10 mouse cellular contexts compared by ENCODE assay signal in genomic region chr7:83230496-83231325, GRCm38 (mm10).
DNase-seq lines count a peak whose midpoint lies in the region; ATAC-seq lines count a peak whose summit lies in the region.
"Had no signal": no experiment of that assay in that cellular context is flagged by ENCODE, and none has a peak within 500 bp of the region (broad histone marks: within the 10 kb centered on the region; RNA-seq: fewer than 3 reads in every experiment).

No protein-coding gene starts in this region.

- H3K27me3 ChIP-seq in embryonic facial prominence, embryonic 14.5 days (replicated peaks; ENCODE audit: control insufficient read depth, insufficient read depth, low read length) = no peaks in the 10 kb centered on the region
- H3K27me3 ChIP-seq: megakaryocyte, embryonic 14.5 days; stomach, embryonic 15.5 days had no signal

- intact Hi-C loops in gastrocnemius, postnatal 14 days (cut with DNase I; ENCODE audit: low total_unique reads) = no loop called here
- intact Hi-C loops in left cerebral cortex, postnatal 14 days (cut with DNase I) = no loop called here

- peak; percentile 65; the same call in 1 of the 2 replicates for ATAC-seq in embryonic facial prominence, embryonic 14.5 days (ENCODE audit: low read depth)

- no peak overlapping the region for H3K9ac ChIP-seq in embryonic facial prominence, embryonic 14.5 days (ENCODE audit: low read depth, low read length)
- H3K9ac ChIP-seq: stomach, embryonic 15.5 days had no signal

- no peak overlapping the region for H3K4me2 ChIP-seq in embryonic facial prominence, embryonic 14.5 days (ENCODE audit: low read depth, low read length)
- H3K4me2 ChIP-seq: stomach, embryonic 15.5 days had no signal

- no peak overlapping the region for H3K4me3 ChIP-seq in embryonic facial prominence, embryonic 14.5 days (ENCODE audit: low read depth, low read length)
- H3K4me3 ChIP-seq: megakaryocyte, embryonic 14.5 days; stomach, embryonic 15.5 days had no signal

- peaks cover 17% of the 10 kb centered on the region for H3K4me1 ChIP-seq in embryonic facial prominence, embryonic 14.5 days (ENCODE audit: control insufficient read depth, insufficient read depth, low read length)
- H3K4me1 ChIP-seq: megakaryocyte, embryonic 14.5 days; stomach, embryonic 15.5 days had no signal

- peak overlapping the region; percentile 46 for H3K27ac ChIP-seq in embryonic facial prominence, embryonic 14.5 days (replicated peaks; ENCODE audit: low read depth, low read length)
- H3K27ac ChIP-seq: stomach, embryonic 15.5 days had no signal

- WGBS in embryonic facial prominence, embryonic 14.5 days = 42% methylated on average over 3 of the region's 3 CpGs

- H3K9me3 ChIP-seq in embryonic facial prominence, embryonic 14.5 days (ENCODE audit: control insufficient read depth, low read length) = peaks cover 7% of the 10 kb centered on the region; the same call in 1 of the 2 replicates
- H3K9me3 ChIP-seq: stomach, embryonic 15.5 days had no signal

- peak; percentile 18 for DNase-seq in gastrocnemius, postnatal 14 days
- DNase-seq in gastrocnemius, postnatal 25 days = no peak
- DNase-seq in embryonic facial prominence, embryonic 14.5 days (ENCODE audit: low spot score) = peak; percentile 82
- peak; percentile 79 for DNase-seq in kidney, adult 9 months
- DNase-seq in left cerebral cortex, postnatal 14 days (ENCODE audit: low spot score in 2 of 2) = peak; percentile 44 to 55
- no peak for DNase-seq in retina, embryonic 14.5 days (ENCODE audit: low spot score)
- no peak for DNase-seq in spleen, postnatal 36 days (ENCODE audit: low spot score in 2 of 2)
- no peak for DNase-seq in testis, postnatal 10 days (ENCODE audit: low spot score)

- no peaks in the 10 kb centered on the region for H3K36me3 ChIP-seq in embryonic facial prominence, embryonic 14.5 days (ENCODE audit: control insufficient read depth, insufficient read depth, low read length)
- H3K36me3 ChIP-seq: stomach, embryonic 15.5 days had no signal

Comparison
In these comparisons a context has a peak if more than half of its experiments do, and no peak if none do; other contexts are left out.
1. DNase-seq: peak in gastrocnemius, postnatal 14 days (single experiment), embryonic facial prominence, embryonic 14.5 days (single experiment), kidney, adult 9 months (single experiment) and left cerebral cortex, postnatal 14 days (2 of 2); none in gastrocnemius, postnatal 25 days (single experiment), retina, embryonic 14.5 days (single experiment), spleen, postnatal 36 days (0 of 2) and testis, postnatal 10 days (single experiment).